9 mouse cellular contexts compared by ENCODE assay signal in genomic region chr16:32858771-32859636, GRCm38 (mm10). TPM values are rescaled to one million over a fixed set of nuclear protein-coding genes. Genes with fewer than 3 reads are reported as not detected.
DNase-seq lines count a peak whose midpoint lies in the region.
"Had no signal": no experiment of that assay in that cellular context is flagged by ENCODE, and none has a peak within 500 bp of the region (broad histone marks: within the 10 kb centered on the region; RNA-seq: fewer than 3 reads in every experiment).

No protein-coding gene starts in this region.

- H3K4me1 ChIP-seq in brown adipose tissue, adult 24 weeks (ENCODE audit: control insufficient read depth, insufficient read depth, insufficient read length, low read length) = peaks cover 9% of the 10 kb centered on the region
- no peaks in the 10 kb centered on the region for H3K4me1 ChIP-seq in midbrain, embryonic 10.5 days

- H3K27me3 ChIP-seq in midbrain, embryonic 10.5 days (ENCODE audit: low read depth, poor library complexity, severe bottlenecking) = no peaks in the 10 kb centered on the region

- WGBS in midbrain, embryonic 10.5 days = 77% methylated on average over 12 of the region's 12 CpGs

- peak; percentile 25 for DNase-seq in layer of hippocampus, adult 11-12 months (ENCODE audit: low spot score)
- no peak for DNase-seq in layer of hippocampus, postnatal 25 days (ENCODE audit: extremely low spot score in 1 of 2, low spot score in 1 of 2)
- DNase-seq in heart, postnatal 14 days = peak; percentile 40 to 55
- peak; percentile 64 for DNase-seq in skeletal muscle tissue, adult 2 months (ENCODE audit: low read depth, low spot score)
- DNase-seq in midbrain, embryonic 10.5 days (ENCODE audit: low spot score) = no peak
- no peak for DNase-seq in natural killer cell, adult 2 months (ENCODE audit: low spot score in 2 of 2)
- no peak for DNase-seq in thymus, postnatal 10 days (ENCODE audit: low spot score in 2 of 2)

- 0 out of 2 replicates have a peak overlapping the region, but pooled peaks have one; percentile 19 for H3K27ac ChIP-seq in brown adipose tissue, adult 24 weeks (replicated peaks; ENCODE audit: low read depth, low read length)
- no peak overlapping the region; the same call in 1 of the 2 replicates for H3K27ac ChIP-seq in midbrain, embryonic 10.5 days (replicated peaks)

- H3K4me3 ChIP-seq in brown adipose tissue, adult 24 weeks (ENCODE audit: insufficient read depth, low read depth, low read length) = no peak overlapping the region
- no peak overlapping the region for H3K4me3 ChIP-seq in midbrain, embryonic 10.5 days

- H3K9me3 ChIP-seq in midbrain, embryonic 10.5 days (replicated peaks) = no peaks in the 10 kb centered on the region

- peaks cover 34% of the 10 kb centered on the region for H3K36me3 ChIP-seq in midbrain, embryonic 10.5 days

- intact Hi-C loops in heart, postnatal 14 days (cut with DNase I) = no loop called here

RNA-seq across cellular contexts. Expression of gene Fyttd1, which starts 18.3 kb away (rescaled TPM):
- total RNA-seq in layer of hippocampus, postnatal 25 days (2021) = 100 to 1,000 TPM; 115 to 122 TPM
- polyA plus RNA-seq in brown adipose tissue, adult 24 weeks (2012; ENCODE audit: insufficient read depth, insufficient read length, missing spikeins) = 24.4 and 45.4 TPM in 2 replicates
- total RNA-seq in heart, postnatal 14 days (2021) = 100 to 1,000 TPM in 1 of 2 experiments, 10 to 100 TPM in 1; 99.2 to 105 TPM
- polyA plus RNA-seq in midbrain, embryonic 10.5 days (2016; fragmentation: Nextera tagmentation; extraction: Ambion mirVana) = 92.6 and 95.0 TPM in 2 replicates

RNA-seq across cellular contexts. Expression of gene Rubcn, which starts 18.6 kb away (rescaled TPM):
- total RNA-seq in layer of hippocampus, postnatal 25 days (2021) = 10 to 100 TPM; 54.2 to 54.3 TPM
- polyA plus RNA-seq in brown adipose tissue, adult 24 weeks (2012; ENCODE audit: insufficient read depth, insufficient read length, missing spikeins) = 9.6 and 12.6 TPM in 2 replicates
- 10 to 100 TPM; 31.6 to 32.1 TPM for total RNA-seq in heart, postnatal 14 days (2021)
- polyA plus RNA-seq in midbrain, embryonic 10.5 days (2016; fragmentation: Nextera tagmentation; extraction: Ambion mirVana) = 19.0 and 22.0 TPM in 2 replicates

RNA-seq across cellular contexts. Expression of gene Smbd1, which starts 48.7 kb away (rescaled TPM):
- not detected for total RNA-seq in layer of hippocampus, postnatal 25 days (2021)
- polyA plus RNA-seq in brown adipose tissue, adult 24 weeks (2012; ENCODE audit: insufficient read depth, insufficient read length, missing spikeins) = not detected in 2 replicates
- total RNA-seq in heart, postnatal 14 days (2021) = not detected
- not detected in 2 replicates for polyA plus RNA-seq in midbrain, embryonic 10.5 days (2016; fragmentation: Nextera tagmentation; extraction: Ambion mirVana)
- total RNA-seq: hematopoietic stem cell, adult 5-6 weeks had no signal

RNA-seq across cellular contexts. Expression of gene Lrch3, which starts 54.9 kb away (rescaled TPM):
- total RNA-seq in layer of hippocampus, postnatal 25 days (2021) = 10 to 100 TPM; 34.7 to 38.7 TPM
- 10.2 and 13.6 TPM in 2 replicates for polyA plus RNA-seq in brown adipose tissue, adult 24 weeks (2012; ENCODE audit: insufficient read depth, insufficient read length, missing spikeins)
- 10 to 100 TPM; 28.2 to 29.2 TPM for total RNA-seq in heart, postnatal 14 days (2021)
- polyA plus RNA-seq in midbrain, embryonic 10.5 days (2016; fragmentation: Nextera tagmentation; extraction: Ambion mirVana) = 32.1 and 40.3 TPM in 2 replicates

Comparison
In these comparisons a context has a peak if more than half of its experiments do, and no peak if none do; other contexts are left out.
1. DNase-seq: peak in layer of hippocampus, adult 11-12 months (single experiment), heart, postnatal 14 days (2 of 2) and skeletal muscle tissue, adult 2 months (single experiment); none in layer of hippocampus, postnatal 25 days (0 of 2), midbrain, embryonic 10.5 days (single experiment), natural killer cell, adult 2 months (0 of 2) and thymus, postnatal 10 days (0 of 2).